Mouse (Mus musculus) CH12.LX (cell line): ENCODE measurements around the gene Rhoq.

Experiments used
- BHLHE40 ChIP-seq: IDR thresholded peaks from 2 replicates; pipeline ENCODE4 v1.6.1; 2011; ENCODE audit warnings: mild to moderate bottlenecking, low read depth, low read length, improper control_type of control experiment
- CTCF ChIP-seq, 2 experiments: IDR thresholded peaks in 1 of 2; conservative IDR thresholded peaks in 1 of 2; 2 replicates each; pipeline ENCODE4 v1.5.1; 2011 to 2012; ENCODE audit warnings: low read depth in 2 of 2, low read length in 2 of 2, improper control_type of control experiment in 1 of 2, inconsistent platforms in 1 of 2, mild to moderate bottlenecking in 1 of 2, moderate library complexity in 1 of 2
- E2F4 ChIP-seq: IDR thresholded peaks from 2 replicates; pipeline ENCODE4 v1.6.1; 2011; ENCODE audit warnings: low read depth, low read length, improper control_type of control experiment; ENCODE audit not compliant: insufficient replicate concordance
- ELF1 ChIP-seq: IDR thresholded peaks from 2 replicates; pipeline ENCODE4 v1.6.1; 2014; ENCODE audit warnings: low read depth, mild to moderate bottlenecking, inconsistent platforms, low read length, improper control_type of control experiment
- EP300 ChIP-seq: IDR thresholded peaks from 2 replicates; pipeline ENCODE4 v1.6.1; 2011; ENCODE audit warnings: low read length, improper control_type of control experiment
- JUND ChIP-seq: conservative IDR thresholded peaks from 2 replicates; pipeline ENCODE4 v1.6.1; 2011; ENCODE audit warnings: low read depth, low read length, improper control_type of control experiment
- MAX ChIP-seq: IDR thresholded peaks from 2 replicates; pipeline ENCODE4 v1.6.1; 2011; ENCODE audit warnings: low read length, improper control_type of control experiment
- PAX5 ChIP-seq: IDR thresholded peaks from 2 replicates; pipeline ENCODE4 v1.6.1; 2012; ENCODE audit warnings: low read length, inconsistent platforms, mixed read lengths
- POLR2A ChIP-seq: IDR thresholded peaks from 2 replicates; pipeline ENCODE4 v1.6.1; 2011; ENCODE audit warnings: low read depth, mild to moderate bottlenecking, improper control_type of control experiment, low read length
- SIN3A ChIP-seq: IDR thresholded peaks from 2 replicates; pipeline ENCODE4 v1.6.1; 2012; ENCODE audit warnings: low read length, improper control_type of control experiment, inconsistent platforms
- TCF12 ChIP-seq: IDR thresholded peaks from 2 replicates; pipeline ENCODE4 v1.6.1; 2014; ENCODE audit warnings: low read depth, mild to moderate bottlenecking, inconsistent platforms, low read length, improper control_type of control experiment
- USF1 ChIP-seq: IDR thresholded peaks from 2 replicates; pipeline ENCODE4 v1.6.1; 2014; ENCODE audit warnings: low read depth, mild to moderate bottlenecking, inconsistent platforms, low read length, improper control_type of control experiment
- USF2 ChIP-seq: conservative IDR thresholded peaks from 2 replicates; pipeline ENCODE4 v1.6.1; 2011; ENCODE audit warnings: low read depth, low read length, improper control_type of control experiment
- ZKSCAN1 ChIP-seq: IDR thresholded peaks from 2 replicates; pipeline ENCODE4 v1.6.1; 2012; ENCODE audit warnings: low read depth, inconsistent platforms, low read length, improper control_type of control experiment, borderline replicate concordance

DNA sequence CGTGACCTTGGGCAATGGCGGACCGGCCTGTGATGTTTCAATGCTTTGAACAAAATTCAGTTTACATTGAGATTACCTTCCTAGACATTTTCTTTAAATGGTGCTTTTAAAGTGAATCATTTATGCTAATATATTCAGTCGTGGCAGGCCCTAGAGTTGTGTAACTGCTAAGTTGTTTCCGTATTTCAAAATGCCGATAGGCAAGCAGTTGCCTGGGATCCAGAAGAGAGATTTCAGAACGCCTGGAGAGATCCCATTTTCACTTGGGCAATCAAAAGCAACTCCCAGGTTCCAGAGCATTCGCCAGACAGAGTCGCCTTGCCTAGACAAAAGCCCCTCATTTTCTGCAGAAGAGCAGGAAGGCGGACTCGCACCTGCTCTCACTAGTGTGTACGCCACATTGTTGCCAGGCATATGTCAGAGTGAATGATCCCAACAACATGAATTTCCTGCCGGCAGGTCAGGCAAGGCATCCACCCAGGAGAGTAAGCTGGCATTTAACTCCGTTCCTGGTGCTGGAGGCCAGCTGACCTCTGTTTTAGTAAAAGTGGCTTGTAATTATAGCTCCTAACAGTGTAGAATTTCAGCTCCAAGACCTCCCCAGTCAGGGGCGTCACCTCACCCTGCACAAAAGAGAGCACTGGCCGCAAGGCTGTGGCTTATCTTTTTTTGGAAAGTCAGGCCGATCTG, 23.7 kb downstream of the Rhoq start:
- no peak for TF ChIP-seq CTCF (conservative IDR thresholded peaks at IDR 0.05 in 1 of 2, IDR thresholded peaks at IDR 0.05 in 1 of 2; ENCODE audit: low read depth in 2 of 2, low read length in 2 of 2)
- no peak for TF ChIP-seq ZKSCAN1
- no peak for TF ChIP-seq EP300
- no peak for TF ChIP-seq PAX5
- TF ChIP-seq JUND: no peak
- TF ChIP-seq USF1: no peak
- no peak for TF ChIP-seq MAX
- TF ChIP-seq SIN3A: no peak
- no peak for TF ChIP-seq TCF12
- TF ChIP-seq POLR2A: no peak
- no peak for TF ChIP-seq USF2
- no peak for TF ChIP-seq ELF1
- TF ChIP-seq E2F4: no peak
- TF ChIP-seq BHLHE40: no peak
